Mouse (Mus musculus) forebrain, embryonic 15.5 days (tissue): ENCODE results near the gene Kifap3. TPM values are rescaled to one million over a fixed set of nuclear protein-coding genes. Genes with fewer than 3 reads are reported as not detected.
A peak's percentile ranks its signal among the peaks of the same experiment; 100 is the strongest.

Experiments used
- ATAC-seq: fragments of 200-750 bp; cut with Nextera tagmentation; replicated peaks from 2 replicates; pipeline ENCODE4 v1.8.0; 2017; ENCODE audit warnings: mild to moderate bottlenecking, moderate TSS enrichment, moderate library complexity
- H3K27ac ChIP-seq: fragments of 300-500 bp; sonication (generic); replicated peaks from 2 replicates; pipeline ENCODE4 v1.5.1; 2015; ENCODE audit warnings: mild to moderate bottlenecking, inconsistent platforms
- H3K27me3 ChIP-seq: fragments of 300-500 bp; sonication (generic); 2 replicates; pipeline ENCODE4 v1.6.1; 2015; ENCODE audit warnings: inconsistent platforms
- H3K36me3 ChIP-seq: fragments of 300-500 bp; sonication (generic); 2 replicates; pipeline ENCODE4 v1.6.1; 2015; ENCODE audit warnings: mild to moderate bottlenecking, inconsistent platforms
- H3K4me1 ChIP-seq: fragments of 300-500 bp; sonication (generic); 2 replicates; pipeline ENCODE4 v1.6.1; 2015; ENCODE audit warnings: inconsistent platforms
- H3K4me2 ChIP-seq: fragments of 300-500 bp; sonication (generic); replicated peaks from 2 replicates; pipeline ENCODE4 v1.6.1; 2015; ENCODE audit warnings: mild to moderate bottlenecking, inconsistent platforms
- H3K4me3 ChIP-seq: fragments of 300-500 bp; sonication (generic); 2 replicates; pipeline ENCODE4 v1.5.1; 2015; ENCODE audit warnings: mild to moderate bottlenecking, inconsistent platforms
- H3K9ac ChIP-seq: fragments of 300-500 bp; sonication (generic); replicated peaks from 2 replicates; pipeline ENCODE4 v1.6.1; 2015; ENCODE audit warnings: mild to moderate bottlenecking, inconsistent platforms
- H3K9me3 ChIP-seq: fragments of 300-500 bp; sonication (generic); 2 replicates; pipeline ENCODE4 v1.6.1; 2016; ENCODE audit warnings: inconsistent platforms
- WGBS: fragments of 180-500 bp; shearing (Covaris S2); methylation state at CpG from one replicate; pipeline ENCODE4 v1.1.7; 2015; ENCODE audit warnings: mixed read lengths; 5-methylcytosine and 5-hydroxymethylcytosine counted together
- polyA plus RNA-seq: library from polyadenylated mRNA; unstranded; fragments of >200 nt; fragmentation: Nextera tagmentation; extraction: Ambion mirVana; gene quantifications from 2 replicates; pipeline ENCODE4 v1.2.1, GENCODE M21; 2015

Kifap3 gene
- polyA plus RNA-seq, 1 experiment from 2014 or later, result 107 TPM

- H3K9me3 ChIP-seq, result no peaks in the 10 kb centered on the region
- peak; percentile 97 for ATAC-seq
These were observed 150.5 kb downstream of the Kifap3 start for GRCm38 (mm10) chr1:163929636-163930457.

GRCm38 (mm10) chr1:163930458-163930794 is 151.0 kb downstream of the Kifap3 start:
- peak overlapping the region; percentile 95 for H3K27ac ChIP-seq
- WGBS, result 7% methylated on average over 12 of the region's 12 CpGs
- peak overlapping the region; percentile 93 for H3K9ac ChIP-seq
- H3K4me3 ChIP-seq, result peak overlapping the region; percentile 92
- peaks cover 17% of the 10 kb centered on the region for H3K36me3 ChIP-seq
- H3K4me1 ChIP-seq, result peaks cover 21% of the 10 kb centered on the region
- peak overlapping the region; percentile 77 for H3K4me2 ChIP-seq
- peak; percentile 2; the same call in 1 of the 2 replicates for ATAC-seq
- H3K27me3 ChIP-seq, result no peaks in the 10 kb centered on the region
- H3K9me3 ChIP-seq, result no peaks in the 10 kb centered on the region

More at GRCm38 (mm10) chr1:163929636-163930457, 150.5 kb downstream of the Kifap3 start:
- H3K27me3 ChIP-seq, result no peaks in the 10 kb centered on the region
- peaks cover 12% of the 10 kb centered on the region for H3K36me3 ChIP-seq
- WGBS, result under 1% methylated on average over 68 of the region's 77 CpGs
- peak overlapping the region; percentile 77 for H3K4me2 ChIP-seq
- peak overlapping the region; percentile 95 for H3K27ac ChIP-seq
- peak overlapping the region; percentile 92 for H3K4me3 ChIP-seq
- peaks cover 21% of the 10 kb centered on the region for H3K4me1 ChIP-seq
- H3K9ac ChIP-seq, result peak overlapping the region; percentile 93

GRCm38 (mm10) chr1:163931801-163932200 is 152.4 kb downstream of the Kifap3 start:
- ATAC-seq, result no peak
- no peaks in the 10 kb centered on the region for H3K27me3 ChIP-seq
- H3K36me3 ChIP-seq, result peaks cover 31% of the 10 kb centered on the region
- no peak overlapping the region for H3K4me2 ChIP-seq
- no peaks in the 10 kb centered on the region for H3K9me3 ChIP-seq
- 88% methylated on average over 8 of the region's 8 CpGs for WGBS
- no peak overlapping the region for H3K4me3 ChIP-seq
- H3K27ac ChIP-seq, result no peak overlapping the region
- H3K9ac ChIP-seq, result no peak overlapping the region
- peaks cover 21% of the 10 kb centered on the region for H3K4me1 ChIP-seq

- H3K9ac ChIP-seq, result no peak overlapping the region
- H3K9me3 ChIP-seq, result no peaks in the 10 kb centered on the region
- H3K36me3 ChIP-seq, result peaks cover 53% of the 10 kb centered on the region
These were observed 155.2 kb downstream of the Kifap3 start for GRCm38 (mm10) chr1:163934591-163934990.

GRCm38 (mm10) chr1:163942056-163942455 is 162.7 kb downstream of the Kifap3 start:
- no peak overlapping the region for H3K4me2 ChIP-seq
- no peak overlapping the region for H3K4me3 ChIP-seq
- no peaks in the 10 kb centered on the region for H3K9me3 ChIP-seq
- WGBS, result 73% methylated on average over 6 of the region's 6 CpGs
- H3K4me1 ChIP-seq, result no peaks in the 10 kb centered on the region
- H3K36me3 ChIP-seq, result peaks cover 90% of the 10 kb centered on the region
- ATAC-seq, result no peak
- no peaks in the 10 kb centered on the region for H3K27me3 ChIP-seq
- no peak overlapping the region for H3K27ac ChIP-seq
- H3K9ac ChIP-seq, result no peak overlapping the region

More at GRCm38 (mm10) chr1:163934591-163934990, 155.2 kb downstream of the Kifap3 start:
- H3K4me3 ChIP-seq, result no peak overlapping the region
- peaks cover 16% of the 10 kb centered on the region for H3K4me1 ChIP-seq
- H3K27ac ChIP-seq, result no peak overlapping the region
- ATAC-seq, result no peak
- H3K4me2 ChIP-seq, result no peak overlapping the region
- 90% methylated on average over 2 of the region's 2 CpGs for WGBS
- no peaks in the 10 kb centered on the region for H3K27me3 ChIP-seq

GRCm38 (mm10) chr1:163953396-163953795 is 174.0 kb downstream of the Kifap3 start:
- Histone ChIP-seq H3K9me3 (no peaks in the 10 kb centered on the region), H3K9ac (no peak overlapping the region), H3K27ac (no peak overlapping the region), H3K36me3 (peaks cover 75% of the 10 kb centered on the region), H3K4me1 (no peaks in the 10 kb centered on the region), H3K27me3 (no peaks in the 10 kb centered on the region), H3K4me3 (no peak overlapping the region), H3K4me2 (no peak overlapping the region)
- 92% methylated on average over 2 of the region's 2 CpGs for WGBS
- ATAC-seq, result no peak

GRCm38 (mm10) chr1:163958036-163958435 is 178.7 kb downstream of the Kifap3 start:
- Histone ChIP-seq H3K9me3 (no peaks in the 10 kb centered on the region), H3K36me3 (peaks cover 39% of the 10 kb centered on the region), H3K9ac (no peak overlapping the region), H3K27me3 (no peaks in the 10 kb centered on the region), H3K4me1 (no peaks in the 10 kb centered on the region), H3K4me3 (no peak overlapping the region), H3K27ac (no peak overlapping the region), H3K4me2 (no peak overlapping the region)
- no peak for ATAC-seq
- WGBS, result 91% methylated on average over 3 of the region's 3 CpGs

- no peak overlapping the region for H3K4me2 ChIP-seq
- no peak overlapping the region for H3K4me3 ChIP-seq
- H3K27ac ChIP-seq, result no peak overlapping the region
- H3K9me3 ChIP-seq, result no peaks in the 10 kb centered on the region
- H3K27me3 ChIP-seq, result no peaks in the 10 kb centered on the region
- 90% methylated on average over 10 of the region's 10 CpGs for WGBS
- no peaks in the 10 kb centered on the region for H3K4me1 ChIP-seq
- ATAC-seq, result no peak
- H3K36me3 ChIP-seq, result peaks cover 18% of the 10 kb centered on the region
- no peak overlapping the region for H3K9ac ChIP-seq
These were observed 184.8 kb downstream of the Kifap3 start for GRCm38 (mm10) chr1:163964008-163964689.

Other genes starting within 250 kb of the Kifap3 start
- 0.66 and 1.0 TPM in 2 replicates for gene Mettl11b, start 54.4 kb upstream of the Kifap3 start, polyA plus RNA-seq
- gene Scyl3, start 149.5 kb downstream of the Kifap3 start, polyA plus RNA-seq, result 17.7 and 17.9 TPM in 2 replicates
- 10.9 and 12.0 TPM in 2 replicates for gene BC055324, start 215.2 kb downstream of the Kifap3 start, polyA plus RNA-seq
- 8.6 and 9.2 TPM in 2 replicates for gene Mettl18, start 215.3 kb downstream of the Kifap3 start, polyA plus RNA-seq